Mouse (Mus musculus): ENCODE results near the gene Grm5. TPM values are rescaled to one million over a fixed set of nuclear protein-coding genes. Genes with fewer than 3 reads are reported as not detected.

The Grm5 gene
- total RNA-seq, 2 experiments from 2014 or later, result not detected

GRCm38 (mm10) chr7:87734511-87734910, 150.5 kb downstream of the Grm5 start:
- no peak for DNase-seq
- H3K4me3 ChIP-seq, result no peak overlapping the region
- intact Hi-C loops (cut with DNase I), result no loop called here
- no peak for TF ChIP-seq CTCF (IDR thresholded peaks at IDR 0.05)
- H3K27ac ChIP-seq, result no peak overlapping the region

- Histone ChIP-seq H3K4me3 (no peak overlapping the region), H3K27ac (no peak overlapping the region)
- DNase-seq, result no peak
- TF ChIP-seq CTCF (IDR thresholded peaks at IDR 0.05), result no peak
- intact Hi-C loops (cut with DNase I), result no loop called here
These were observed 178.0 kb downstream of the Grm5 start for GRCm38 (mm10) chr7:87761945-87762344.

DNA sequence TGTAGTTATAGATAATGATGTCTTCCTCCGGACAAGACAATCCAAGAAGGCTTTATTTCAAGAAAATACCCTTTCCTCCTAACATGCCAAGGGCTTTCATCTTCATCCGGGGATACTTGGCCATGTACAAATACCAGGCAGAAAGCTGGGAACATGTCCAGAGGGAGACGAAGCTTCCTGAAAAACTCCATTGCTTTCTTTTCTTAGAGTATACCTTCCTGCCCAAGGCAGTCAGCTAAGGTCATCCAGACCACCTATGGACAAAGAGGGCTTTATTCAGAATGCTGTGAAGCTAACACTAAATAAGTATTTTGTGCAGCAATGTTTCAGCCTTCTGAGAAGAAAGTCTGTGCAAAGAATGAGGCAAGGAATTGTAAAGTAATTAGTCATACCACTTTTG, 178.4 kb downstream of the Grm5 start:
- Histone ChIP-seq H3K27ac (no peak overlapping the region), H3K4me3 (no peak overlapping the region)
- TF ChIP-seq CTCF (IDR thresholded peaks at IDR 0.05), result no peak
- intact Hi-C loops (cut with DNase I), result no loop called here
- DNase-seq, result no peak

DNA sequence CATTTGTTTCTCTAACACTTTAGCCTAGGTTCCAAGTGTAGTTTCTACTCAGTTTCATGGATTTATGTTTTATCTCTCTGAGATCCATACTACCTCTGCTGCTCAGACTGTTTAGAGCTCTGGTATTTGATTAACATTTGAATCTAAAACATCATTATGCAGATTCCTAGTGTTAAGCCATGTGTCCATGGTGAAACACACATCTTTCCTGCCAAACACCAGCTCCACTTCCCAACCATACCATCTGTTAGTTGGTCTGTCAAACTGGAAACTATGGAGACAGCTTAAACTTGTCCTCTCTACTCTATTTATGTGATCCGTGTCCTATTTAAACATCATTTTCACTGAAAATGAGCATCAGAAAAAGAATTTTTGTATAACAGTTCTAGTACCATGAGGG, 203.6 kb downstream of the Grm5 start:
- intact Hi-C loops (cut with DNase I), result no loop called here

GRCm38 (mm10) chr7:87788963-87789362, 205.0 kb downstream of the Grm5 start:
- intact Hi-C loops (cut with DNase I), result no loop called here
- no peak overlapping the region for H3K4me3 ChIP-seq
- no peak for DNase-seq
- no peak overlapping the region for H3K27ac ChIP-seq
- no peak for TF ChIP-seq CTCF (IDR thresholded peaks at IDR 0.05)

More for the DNA sequence above, 203.6 kb downstream of the Grm5 start:
- Histone ChIP-seq H3K4me3 (no peak overlapping the region), H3K27ac (no peak overlapping the region)
- no peak for DNase-seq
- TF ChIP-seq CTCF (IDR thresholded peaks at IDR 0.05), result no peak

- no peak for DNase-seq
- no peak overlapping the region for H3K4me3 ChIP-seq
- no peak overlapping the region for H3K27ac ChIP-seq
- intact Hi-C loops (cut with DNase I), result no loop called here
- TF ChIP-seq CTCF (IDR thresholded peaks at IDR 0.05), result no peak
These were observed 209.9 kb downstream of the Grm5 start for GRCm38 (mm10) chr7:87793896-87794295.

DNA sequence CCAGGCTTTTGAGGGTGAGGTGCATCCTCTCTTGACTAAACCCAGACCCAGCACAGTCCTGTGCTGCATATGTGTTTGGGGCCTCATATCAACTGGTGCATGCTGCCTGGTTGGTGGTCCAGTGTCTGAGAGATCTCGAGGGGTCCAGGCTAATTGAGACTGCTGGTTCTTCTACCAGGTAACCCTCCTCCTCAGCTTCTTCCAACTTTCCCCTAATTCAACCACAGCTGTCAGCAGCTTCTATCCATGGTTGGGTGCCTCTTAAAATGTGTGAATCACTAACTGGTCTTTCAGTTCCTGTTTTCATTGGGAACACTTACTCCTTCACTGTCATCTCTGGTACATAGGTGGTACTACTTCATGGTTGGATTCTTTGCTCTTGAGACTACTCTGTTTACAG, 240.9 kb downstream of the Grm5 start:
- Histone ChIP-seq H3K4me3 (no peak overlapping the region), H3K27ac (no peak overlapping the region)
- intact Hi-C loops (cut with DNase I), result no loop called here
- TF ChIP-seq CTCF (IDR thresholded peaks at IDR 0.05), result no peak
- no peak for DNase-seq

GRCm38 (mm10) chr7:87834669-87835068, 250.7 kb downstream of the Grm5 start:
- TF ChIP-seq CTCF (IDR thresholded peaks at IDR 0.05), result no peak
- Histone ChIP-seq H3K27ac (no peak overlapping the region), H3K4me3 (no peak overlapping the region)
- intact Hi-C loops (cut with DNase I), result no loop called here
- DNase-seq, result no peak

- TF ChIP-seq CTCF (IDR thresholded peaks at IDR 0.05), result no peak
- no peak for DNase-seq
- intact Hi-C loops (cut with DNase I), result no loop called here
- no peak overlapping the region for H3K27ac ChIP-seq
- H3K4me3 ChIP-seq, result no peak overlapping the region
These were observed 254.6 kb downstream of the Grm5 start for GRCm38 (mm10) chr7:87838579-87838978.

GRCm38 (mm10) chr7:87843496-87843895, 259.5 kb downstream of the Grm5 start:
- no peak overlapping the region for H3K4me3 ChIP-seq
- intact Hi-C loops (cut with DNase I), result no loop called here
- DNase-seq, result no peak
- no peak for TF ChIP-seq CTCF (IDR thresholded peaks at IDR 0.05)
- H3K27ac ChIP-seq, result no peak overlapping the region

- no peak for DNase-seq
- intact Hi-C loops (cut with DNase I), result no loop called here
- TF ChIP-seq CTCF (IDR thresholded peaks at IDR 0.05), result no peak
- Histone ChIP-seq H3K4me3 (no peak overlapping the region), H3K27ac (no peak overlapping the region)
These were observed 262.1 kb downstream of the Grm5 start for GRCm38 (mm10) chr7:87846082-87846481.

GRCm38 (mm10) chr7:87925956-87926355, 342.0 kb downstream of the Grm5 start:
- intact Hi-C loops (cut with DNase I), result no loop called here
- H3K27ac ChIP-seq, result no peak overlapping the region
- no peak for TF ChIP-seq CTCF (IDR thresholded peaks at IDR 0.05)
- H3K4me3 ChIP-seq, result no peak overlapping the region
- no peak for DNase-seq

DNA sequence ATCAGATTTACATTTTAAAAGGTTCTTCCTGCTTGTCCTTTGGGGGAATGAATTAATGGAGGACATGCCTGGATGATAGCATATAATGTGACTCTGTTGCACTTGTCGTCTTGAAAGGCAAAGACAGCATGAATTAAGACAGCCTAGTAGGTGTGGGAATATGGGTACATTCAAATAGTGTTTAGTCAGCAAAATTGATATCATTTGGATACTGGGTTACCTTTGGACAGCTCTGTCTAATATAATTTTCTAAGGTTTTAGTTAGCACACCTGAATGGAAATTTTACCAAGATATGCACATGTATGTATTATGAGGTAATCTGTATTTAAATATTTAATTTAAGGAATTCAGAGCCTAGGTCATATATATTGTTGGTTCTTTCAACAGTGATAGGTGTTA, 353.4 kb downstream of the Grm5 start:
- no peak overlapping the region for H3K4me3 ChIP-seq
- TF ChIP-seq CTCF (IDR thresholded peaks at IDR 0.05), result no peak
- DNase-seq, result no peak
- no peak overlapping the region for H3K27ac ChIP-seq
- intact Hi-C loops (cut with DNase I), result no loop called here

DNA sequence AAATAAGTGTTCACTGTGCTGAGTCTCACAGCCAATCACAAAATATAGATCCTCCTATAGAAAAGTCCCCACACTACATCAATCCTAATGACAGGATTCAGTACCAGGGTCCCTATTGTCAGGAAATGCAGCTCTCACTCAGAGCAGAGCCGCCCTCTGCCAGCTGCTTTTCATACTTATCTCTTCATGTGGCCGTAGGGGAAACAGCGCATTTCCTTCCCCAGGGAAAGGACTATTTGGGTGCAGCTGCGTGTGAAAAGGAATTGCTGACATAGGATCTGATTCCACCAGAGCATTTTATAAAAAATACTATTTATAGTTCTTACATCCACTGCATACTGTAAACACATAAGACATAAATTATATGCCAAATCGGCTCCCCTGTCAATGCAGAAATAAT, 354.3 kb downstream of the Grm5 start:
- intact Hi-C loops (cut with DNase I), result no loop called here
- no peak for TF ChIP-seq CTCF (IDR thresholded peaks at IDR 0.05)
- Histone ChIP-seq H3K27ac (no peak overlapping the region), H3K4me3 (no peak overlapping the region)
- DNase-seq, result no peak

GRCm38 (mm10) chr7:87950205-87950604, 366.2 kb downstream of the Grm5 start:
- no peak overlapping the region for H3K4me3 ChIP-seq
- intact Hi-C loops (cut with DNase I), result no loop called here
- DNase-seq, result no peak
- no peak for TF ChIP-seq CTCF (IDR thresholded peaks at IDR 0.05)
- H3K27ac ChIP-seq, result no peak overlapping the region

Data from gastrocnemius, adult 2 months (tissue).